Mouse (Mus musculus): ENCODE measurements around the gene Ntng2. TPM values are rescaled to one million over a fixed set of nuclear protein-coding genes. Genes with fewer than 3 reads are reported as not detected.
A peak's percentile ranks its signal among the peaks of the same experiment; 100 is the strongest.

Ntng2 gene
- polyA plus RNA-seq, 1 experiment from 2014 or later, result not detected

DNA sequence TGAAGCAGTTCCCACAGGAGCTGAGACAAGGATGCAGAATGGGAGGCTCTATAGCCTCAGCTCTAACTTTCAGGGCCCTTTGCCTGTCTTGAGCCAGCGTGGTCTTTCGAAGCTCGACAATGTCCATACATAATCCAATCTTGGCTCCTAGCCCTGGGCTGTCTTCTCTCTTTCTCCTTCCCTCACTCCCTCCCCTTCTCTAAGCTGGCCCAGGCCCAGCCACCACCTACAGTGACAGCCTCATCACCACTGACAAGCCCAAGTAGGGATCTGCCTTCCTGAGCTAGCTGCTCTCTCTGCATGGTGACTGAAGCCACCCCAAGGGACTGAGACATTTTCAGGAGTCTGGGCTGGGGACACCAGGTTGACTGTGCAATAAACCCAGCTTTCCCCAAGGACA, 6.5 kb downstream of the Ntng2 start:
- 58% methylated on average over 3 of the region's 3 CpGs for WGBS
- Histone ChIP-seq H3K4me2 (ENCODE audit: low read depth, low read length) (no peak overlapping the region), H3K36me3 (ENCODE audit: control insufficient read depth, insufficient read depth, low read length) (no peaks in the 10 kb centered on the region), H3K4me3 (ENCODE audit: low read length) (no peak overlapping the region), H3K9me3 (ENCODE audit: control insufficient read depth, low read length) (no peaks in the 10 kb centered on the region), H3K9ac (ENCODE audit: low read depth, low read length) (no peak overlapping the region), H3K27me3 (replicated peaks; ENCODE audit: control insufficient read depth, insufficient read depth, low read length) (peaks cover 44% of the 10 kb centered on the region), H3K27ac (ENCODE audit: low read length) (no peak overlapping the region), H3K4me1 (ENCODE audit: control insufficient read depth, insufficient read depth, low read length) (peaks cover 10% of the 10 kb centered on the region)
- ATAC-seq, result no peak

DNA sequence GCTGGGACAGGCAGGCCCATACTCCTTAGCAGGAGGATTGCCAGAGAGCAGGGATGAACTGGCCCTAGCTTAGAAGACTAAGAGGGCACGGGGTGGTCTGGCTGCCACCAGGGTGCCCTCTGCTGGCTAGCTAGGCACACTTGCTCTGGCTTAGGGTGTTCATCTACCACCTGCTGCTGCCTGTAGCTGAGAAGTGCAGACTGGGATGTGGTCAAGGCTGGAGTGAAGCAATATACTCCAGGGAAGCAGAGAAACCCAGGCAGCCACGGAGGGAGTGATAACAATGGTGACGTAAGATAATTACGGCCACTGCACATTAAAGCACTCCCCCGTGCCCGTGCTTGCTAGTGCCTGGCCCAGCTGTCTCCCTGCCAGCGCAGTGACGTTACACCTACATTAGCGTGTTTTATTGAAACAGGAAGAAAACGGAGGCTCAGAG, 7.4 kb downstream of the Ntng2 start:
- H3K9ac ChIP-seq (ENCODE audit: low read depth, low read length), result no peak overlapping the region
- 22% methylated on average over 10 of the region's 10 CpGs for WGBS
- no peaks in the 10 kb centered on the region for H3K36me3 ChIP-seq (ENCODE audit: control insufficient read depth, insufficient read depth, low read length)
- H3K9me3 ChIP-seq (ENCODE audit: control insufficient read depth, low read length), result no peaks in the 10 kb centered on the region
- no peak overlapping the region for H3K27ac ChIP-seq (ENCODE audit: low read length)
- H3K4me3 ChIP-seq (ENCODE audit: low read length), result no peak overlapping the region
- peaks cover 3% of the 10 kb centered on the region for H3K4me1 ChIP-seq (ENCODE audit: control insufficient read depth, insufficient read depth, low read length)
- ATAC-seq, result peak; percentile 63
- H3K4me2 ChIP-seq (ENCODE audit: low read depth, low read length), result no peak overlapping the region
- peaks cover 36% of the 10 kb centered on the region for H3K27me3 ChIP-seq (replicated peaks; ENCODE audit: control insufficient read depth, insufficient read depth, low read length)

DNA sequence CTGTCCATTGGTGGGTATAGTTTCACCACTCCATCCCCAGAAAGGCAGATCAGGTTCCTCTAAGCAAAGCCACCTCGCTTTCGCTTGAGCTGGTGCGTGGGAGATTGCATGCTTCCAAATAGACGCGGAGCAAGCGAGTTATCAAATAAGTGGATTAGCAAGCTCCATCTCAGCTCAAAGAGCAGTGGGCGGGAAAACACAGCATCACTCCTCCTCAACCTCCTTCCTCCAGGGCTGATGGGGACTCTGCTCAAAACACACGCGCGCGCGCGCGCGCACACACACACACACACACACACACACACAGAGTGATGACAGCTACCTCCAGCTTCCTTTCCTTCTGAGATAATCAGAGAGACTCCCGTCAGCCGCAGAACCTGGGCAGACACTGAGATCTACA, 13.5 kb downstream of the Ntng2 start:
- Histone ChIP-seq H3K36me3 (ENCODE audit: control insufficient read depth, insufficient read depth, low read length) (no peaks in the 10 kb centered on the region), H3K9ac (ENCODE audit: low read depth, low read length) (no peak overlapping the region), H3K27me3 (replicated peaks; ENCODE audit: control insufficient read depth, insufficient read depth, low read length) (no peaks in the 10 kb centered on the region), H3K4me1 (ENCODE audit: control insufficient read depth, insufficient read depth, low read length) (no peaks in the 10 kb centered on the region), H3K4me2 (ENCODE audit: low read depth, low read length) (no peak overlapping the region), H3K9me3 (ENCODE audit: control insufficient read depth, low read length) (no peaks in the 10 kb centered on the region), H3K4me3 (ENCODE audit: low read length) (no peak overlapping the region), H3K27ac (ENCODE audit: low read length) (no peak overlapping the region)
- WGBS, result 63% methylated on average over 17 of the region's 17 CpGs
- ATAC-seq, result no peak

DNA sequence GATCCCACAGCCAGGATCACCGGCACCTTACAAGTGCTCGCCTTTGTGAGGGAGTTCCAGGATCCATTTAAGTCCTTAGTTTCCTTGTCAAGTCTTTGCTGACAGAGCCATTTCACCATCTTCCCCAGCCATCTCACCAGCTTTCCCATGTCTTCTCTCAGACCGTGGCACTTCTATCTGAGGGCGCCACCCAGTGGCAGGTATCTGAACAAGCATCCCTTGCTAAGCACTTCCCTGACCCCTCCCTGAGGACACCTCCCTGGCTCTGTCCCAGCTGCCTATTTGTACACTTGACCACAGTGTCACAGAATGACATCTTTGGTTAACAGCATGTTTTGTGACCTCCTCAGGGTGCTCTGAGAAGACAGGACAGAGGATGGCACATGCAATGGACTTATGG, 15.2 kb downstream of the Ntng2 start:
- no peak for ATAC-seq
- no peaks in the 10 kb centered on the region for H3K27me3 ChIP-seq (replicated peaks; ENCODE audit: control insufficient read depth, insufficient read depth, low read length)
- no peak overlapping the region for H3K27ac ChIP-seq (ENCODE audit: low read length)
- no peaks in the 10 kb centered on the region for H3K36me3 ChIP-seq (ENCODE audit: control insufficient read depth, insufficient read depth, low read length)
- H3K9ac ChIP-seq (ENCODE audit: low read depth, low read length), result no peak overlapping the region
- no peaks in the 10 kb centered on the region for H3K4me1 ChIP-seq (ENCODE audit: control insufficient read depth, insufficient read depth, low read length)
- no peak overlapping the region for H3K4me2 ChIP-seq (ENCODE audit: low read depth, low read length)
- no peaks in the 10 kb centered on the region for H3K9me3 ChIP-seq (ENCODE audit: control insufficient read depth, low read length)
- WGBS, result 26% methylated on average over 4 of the region's 4 CpGs
- H3K4me3 ChIP-seq (ENCODE audit: low read length), result no peak overlapping the region

DNA sequence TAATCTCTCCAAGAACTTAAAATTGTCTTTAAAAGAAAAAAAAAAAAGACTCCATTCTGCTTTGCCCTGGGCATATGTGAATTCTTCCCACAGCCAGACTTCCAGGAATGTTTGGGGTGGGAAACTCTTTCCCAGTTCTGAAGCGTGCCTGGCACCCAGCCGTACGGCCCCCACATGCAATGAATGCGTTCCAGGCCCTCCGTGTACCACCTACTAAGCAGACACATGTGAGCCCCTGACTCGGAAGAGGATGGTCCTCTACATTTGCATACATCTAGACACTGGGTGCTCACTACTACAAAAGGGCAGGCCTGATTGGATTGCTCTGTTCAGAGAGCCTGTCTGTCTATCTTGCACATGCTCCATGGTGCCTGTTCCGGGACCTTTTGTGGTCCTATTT, 17.0 kb downstream of the Ntng2 start:
- 79% methylated on average over 7 of the region's 7 CpGs for WGBS
- H3K9ac ChIP-seq (ENCODE audit: low read depth, low read length), result no peak overlapping the region
- no peaks in the 10 kb centered on the region for H3K4me1 ChIP-seq (ENCODE audit: control insufficient read depth, insufficient read depth, low read length)
- H3K9me3 ChIP-seq (ENCODE audit: control insufficient read depth, low read length), result no peaks in the 10 kb centered on the region
- H3K4me2 ChIP-seq (ENCODE audit: low read depth, low read length), result no peak overlapping the region
- no peak for ATAC-seq
- no peak overlapping the region for H3K4me3 ChIP-seq (ENCODE audit: low read length)
- no peaks in the 10 kb centered on the region for H3K27me3 ChIP-seq (replicated peaks; ENCODE audit: control insufficient read depth, insufficient read depth, low read length)
- no peak overlapping the region for H3K27ac ChIP-seq (ENCODE audit: low read length)
- H3K36me3 ChIP-seq (ENCODE audit: control insufficient read depth, insufficient read depth, low read length), result no peaks in the 10 kb centered on the region

DNA sequence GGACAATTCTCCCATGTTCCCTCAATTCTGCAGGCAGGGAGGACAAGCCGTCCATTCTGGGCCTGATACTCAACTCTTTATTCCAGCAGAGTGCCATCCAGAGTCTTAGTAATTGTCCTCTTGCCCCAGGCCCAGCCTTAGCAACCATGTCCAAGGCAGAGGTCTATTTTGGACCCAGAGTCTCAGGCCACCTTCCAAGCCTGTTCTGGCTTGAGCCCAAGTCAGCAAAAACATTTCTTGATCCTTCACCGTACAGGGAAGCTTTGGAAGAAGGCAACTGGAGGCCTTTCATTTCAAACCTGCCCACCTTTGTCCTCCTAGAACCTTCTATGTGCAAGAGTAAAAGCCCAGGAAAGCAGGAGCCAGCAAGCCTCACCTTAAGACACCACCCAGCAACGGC, 17.8 kb downstream of the Ntng2 start:
- no peaks in the 10 kb centered on the region for H3K9me3 ChIP-seq (ENCODE audit: control insufficient read depth, low read length)
- no peak overlapping the region for H3K4me2 ChIP-seq (ENCODE audit: low read depth, low read length)
- no peaks in the 10 kb centered on the region for H3K4me1 ChIP-seq (ENCODE audit: control insufficient read depth, insufficient read depth, low read length)
- no peak overlapping the region for H3K4me3 ChIP-seq (ENCODE audit: low read length)
- H3K27me3 ChIP-seq (replicated peaks; ENCODE audit: control insufficient read depth, insufficient read depth, low read length), result no peaks in the 10 kb centered on the region
- H3K36me3 ChIP-seq (ENCODE audit: control insufficient read depth, insufficient read depth, low read length), result no peaks in the 10 kb centered on the region
- H3K27ac ChIP-seq (ENCODE audit: low read length), result no peak overlapping the region
- H3K9ac ChIP-seq (ENCODE audit: low read depth, low read length), result no peak overlapping the region
- no peak for ATAC-seq
- 69% methylated on average over 3 of the region's 3 CpGs for WGBS

DNA sequence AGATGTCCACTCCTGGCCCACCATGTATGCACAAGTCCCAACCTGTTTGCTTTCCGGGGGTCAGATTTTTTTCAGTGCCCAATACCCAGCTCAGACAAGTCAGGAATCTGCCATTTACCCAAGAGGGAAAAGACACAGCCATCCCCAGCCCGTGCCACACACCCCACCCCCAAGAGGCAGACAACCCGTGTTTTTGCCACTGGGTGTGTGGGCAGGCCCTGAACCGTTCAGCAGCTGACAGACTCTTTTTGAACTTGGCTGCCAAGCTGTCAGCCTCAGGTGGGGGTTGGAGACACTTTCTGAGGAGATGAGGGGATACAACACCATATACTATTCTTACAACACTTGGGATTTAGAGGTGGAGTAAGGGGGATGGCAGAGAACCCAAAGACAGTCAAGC, 18.8 kb downstream of the Ntng2 start:
- H3K36me3 ChIP-seq (ENCODE audit: control insufficient read depth, insufficient read depth, low read length), result no peaks in the 10 kb centered on the region
- no peak for ATAC-seq
- H3K27me3 ChIP-seq (replicated peaks; ENCODE audit: control insufficient read depth, insufficient read depth, low read length), result no peaks in the 10 kb centered on the region
- WGBS, result 72% methylated on average over 4 of the region's 4 CpGs
- H3K4me2 ChIP-seq (ENCODE audit: low read depth, low read length), result no peak overlapping the region
- H3K27ac ChIP-seq (ENCODE audit: low read length), result no peak overlapping the region
- H3K9me3 ChIP-seq (ENCODE audit: control insufficient read depth, low read length), result no peaks in the 10 kb centered on the region
- H3K4me1 ChIP-seq (ENCODE audit: control insufficient read depth, insufficient read depth, low read length), result no peaks in the 10 kb centered on the region
- no peak overlapping the region for H3K4me3 ChIP-seq (ENCODE audit: low read length)
- no peak overlapping the region for H3K9ac ChIP-seq (ENCODE audit: low read depth, low read length)

DNA sequence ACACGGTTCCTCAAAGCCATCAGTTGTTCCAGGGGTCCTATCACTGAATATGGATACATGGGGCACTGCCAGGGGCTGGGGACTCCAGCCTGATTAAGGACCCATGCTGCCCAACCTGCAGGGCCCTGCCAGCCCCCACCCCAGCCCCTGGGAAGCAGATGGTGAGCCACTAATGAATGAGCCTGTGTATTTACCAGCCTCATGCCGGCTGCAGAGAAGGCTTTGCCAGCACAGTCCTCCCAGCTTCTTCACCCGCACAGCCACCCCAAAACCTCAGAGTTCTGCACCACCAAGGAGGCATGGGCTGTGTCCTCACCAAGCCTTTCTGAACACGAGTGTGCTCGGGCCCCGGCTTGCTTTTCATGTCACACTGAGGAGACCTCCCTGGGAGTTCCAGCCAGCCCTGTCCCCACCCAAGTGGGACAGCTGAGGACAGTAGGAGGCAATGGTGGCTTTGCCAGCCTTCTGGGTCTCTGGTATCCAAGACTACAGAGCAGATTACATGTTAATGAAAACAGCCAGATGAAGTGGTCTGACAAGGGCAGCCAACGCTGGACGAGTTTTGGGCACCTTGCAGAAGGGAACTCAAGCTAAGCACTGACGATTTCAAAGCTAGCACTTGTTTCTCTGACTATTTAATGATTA, 22.5 kb downstream of the Ntng2 start:
- Histone ChIP-seq H3K4me1 (ENCODE audit: control insufficient read depth, insufficient read depth, low read length) (no peaks in the 10 kb centered on the region), H3K9ac (ENCODE audit: low read depth, low read length) (no peak overlapping the region), H3K27me3 (replicated peaks; ENCODE audit: control insufficient read depth, insufficient read depth, low read length) (no peaks in the 10 kb centered on the region), H3K9me3 (ENCODE audit: control insufficient read depth, low read length) (no peaks in the 10 kb centered on the region), H3K27ac (ENCODE audit: low read length) (no peak overlapping the region), H3K36me3 (ENCODE audit: control insufficient read depth, insufficient read depth, low read length) (no peaks in the 10 kb centered on the region), H3K4me2 (ENCODE audit: low read depth, low read length) (no peak overlapping the region), H3K4me3 (ENCODE audit: low read length) (no peak overlapping the region)
- 65% methylated on average over 9 of the region's 9 CpGs for WGBS
- ATAC-seq, result no peak

DNA sequence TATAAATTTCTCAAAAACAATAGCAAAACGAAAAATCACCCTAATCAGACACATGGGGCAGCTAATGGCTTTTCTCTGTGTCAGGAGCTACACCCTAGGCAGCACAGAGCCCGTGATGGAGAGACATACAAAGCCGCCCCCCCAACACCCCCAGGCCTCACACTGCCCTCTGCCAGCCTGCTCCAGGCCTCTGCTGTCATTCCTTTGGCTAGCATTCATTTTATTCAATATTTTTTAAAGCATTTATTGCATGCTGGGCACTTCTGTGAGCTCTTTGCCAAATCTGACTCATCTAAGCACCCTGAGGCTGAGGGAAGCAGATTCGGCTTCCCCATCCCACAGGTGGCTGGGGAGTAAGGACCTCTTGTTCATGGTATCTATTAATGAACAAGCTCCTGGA, 26.1 kb downstream of the Ntng2 start:
- H3K36me3 ChIP-seq (ENCODE audit: control insufficient read depth, insufficient read depth, low read length), result no peaks in the 10 kb centered on the region
- no peaks in the 10 kb centered on the region for H3K27me3 ChIP-seq (replicated peaks; ENCODE audit: control insufficient read depth, insufficient read depth, low read length)
- H3K27ac ChIP-seq (ENCODE audit: low read length), result no peak overlapping the region
- ATAC-seq, result no peak
- H3K9ac ChIP-seq (ENCODE audit: low read depth, low read length), result no peak overlapping the region
- 69% methylated on average over 4 of the region's 4 CpGs for WGBS
- H3K4me1 ChIP-seq (ENCODE audit: control insufficient read depth, insufficient read depth, low read length), result no peaks in the 10 kb centered on the region
- H3K9me3 ChIP-seq (ENCODE audit: control insufficient read depth, low read length), result no peaks in the 10 kb centered on the region
- no peak overlapping the region for H3K4me2 ChIP-seq (ENCODE audit: low read depth, low read length)
- H3K4me3 ChIP-seq (ENCODE audit: low read length), result no peak overlapping the region

DNA sequence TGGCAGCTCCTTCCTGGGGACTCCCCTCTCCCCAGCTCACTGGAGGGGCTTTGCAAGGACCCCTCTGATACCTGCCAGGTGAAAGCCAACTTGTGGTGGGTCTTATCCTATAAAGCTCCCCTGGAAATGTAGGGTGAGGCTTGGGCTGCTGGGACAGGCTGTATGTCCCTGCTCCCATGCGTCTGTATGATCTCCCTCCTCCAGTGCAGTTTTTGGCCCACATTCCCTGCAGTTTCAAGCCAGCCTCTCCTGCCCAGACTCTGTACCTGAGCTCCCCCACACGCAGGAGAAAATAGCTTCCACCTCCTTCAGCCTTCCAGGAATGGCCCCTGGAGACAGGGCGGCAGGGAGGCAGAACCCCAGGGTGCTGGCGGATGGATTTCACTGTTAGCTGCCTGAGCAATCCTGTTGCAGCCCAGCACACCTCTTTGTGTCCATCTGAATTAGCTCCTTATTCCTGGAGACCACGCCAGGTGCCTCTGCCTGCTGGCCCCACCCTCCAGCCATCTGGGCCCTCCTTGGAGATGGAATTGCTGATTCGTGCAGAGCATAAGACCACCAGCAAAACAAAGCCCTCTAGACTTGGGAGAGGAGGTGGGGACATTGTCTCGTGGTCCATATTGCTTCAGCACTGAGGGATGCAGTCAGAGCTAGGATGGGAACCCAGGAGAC, 29.1 kb downstream of the Ntng2 start:
- H3K36me3 ChIP-seq (ENCODE audit: control insufficient read depth, insufficient read depth, low read length), result no peaks in the 10 kb centered on the region
- no peak overlapping the region for H3K4me2 ChIP-seq (ENCODE audit: low read depth, low read length)
- no peaks in the 10 kb centered on the region for H3K4me1 ChIP-seq (ENCODE audit: control insufficient read depth, insufficient read depth, low read length)
- H3K4me3 ChIP-seq (ENCODE audit: low read length), result no peak overlapping the region
- H3K27me3 ChIP-seq (replicated peaks; ENCODE audit: control insufficient read depth, insufficient read depth, low read length), result no peaks in the 10 kb centered on the region
- 54% methylated on average over 7 of the region's 7 CpGs for WGBS
- no peak overlapping the region for H3K27ac ChIP-seq (ENCODE audit: low read length)
- H3K9me3 ChIP-seq (ENCODE audit: control insufficient read depth, low read length), result no peaks in the 10 kb centered on the region
- no peak for ATAC-seq
- no peak overlapping the region for H3K9ac ChIP-seq (ENCODE audit: low read depth, low read length)
